Mouse (Mus musculus): Measurements from ENCODE around the gene Tstd1.
A peak's percentile ranks its signal among the peaks of the same experiment; 100 is the strongest.

Gene Tstd1

GRCm38 (mm10) chr1:171418660-171419059 lies at the start of gene Tstd1:
Tstd1 (plus strand) TSS chr1:171418872.
- DNase-seq (ENCODE audit: low read depth, low spot score), result no peak

GRCm38 (mm10) chr1:171369845-171370556 lies 48.7 kb upstream of the Tstd1 start, which contains the start of gene Nectin4:
Nectin4 (plus strand) TSS chr1:171370099.
- no peak for DNase-seq (ENCODE audit: low read depth, low spot score)

GRCm38 (mm10) chr1:171372880-171373279 lies 45.8 kb upstream of the Tstd1 start:
- peak; percentile 34 for DNase-seq (ENCODE audit: low read depth, low spot score)

- DNase-seq (ENCODE audit: low read depth, low spot score), result peak; percentile 48
Measured at GRCm38 (mm10) chr1:171373946-171374345, 44.7 kb upstream of the Tstd1 start.

- DNase-seq (ENCODE audit: low read depth, low spot score), result no peak
Measured at GRCm38 (mm10) chr1:171375646-171376097, 43.0 kb upstream of the Tstd1 start.

GRCm38 (mm10) chr1:171378298-171378697 lies 40.4 kb upstream of the Tstd1 start:
- no peak for DNase-seq (ENCODE audit: low read depth, low spot score)

GRCm38 (mm10) chr1:171379935-171380599 lies 38.6 kb upstream of the Tstd1 start:
- DNase-seq (ENCODE audit: low read depth, low spot score), result peak; percentile 92

GRCm38 (mm10) chr1:171382096-171382620 lies 36.5 kb upstream of the Tstd1 start:
- DNase-seq (ENCODE audit: low read depth, low spot score), result no peak

- no peak for DNase-seq (ENCODE audit: low read depth, low spot score)
Measured at GRCm38 (mm10) chr1:171384361-171384760, 34.3 kb upstream of the Tstd1 start.

GRCm38 (mm10) chr1:171385171-171385570 lies 33.5 kb upstream of the Tstd1 start:
- DNase-seq (ENCODE audit: low read depth, low spot score), result no peak

- DNase-seq (ENCODE audit: low read depth, low spot score), result peak; percentile 83
Measured at GRCm38 (mm10) chr1:171387099-171387498, 31.6 kb upstream of the Tstd1 start.

- DNase-seq (ENCODE audit: low read depth, low spot score), result no peak
Measured at GRCm38 (mm10) chr1:171388376-171389102, 30.1 kb upstream of the Tstd1 start, which contains the start of gene Arhgap30. Arhgap30 (plus strand) TSS chr1:171388954.

GRCm38 (mm10) chr1:171390101-171390500 lies 28.6 kb upstream of the Tstd1 start:
- DNase-seq (ENCODE audit: low read depth, low spot score), result peak; percentile 57

- peak; percentile 89 for DNase-seq (ENCODE audit: low read depth, low spot score)
Measured at GRCm38 (mm10) chr1:171401821-171402220, 16.9 kb upstream of the Tstd1 start.

GRCm38 (mm10) chr1:171402991-171403390 lies 15.7 kb upstream of the Tstd1 start:
- no peak for DNase-seq (ENCODE audit: low read depth, low spot score)

GRCm38 (mm10) chr1:171407263-171407662 lies 11.4 kb upstream of the Tstd1 start:
- DNase-seq (ENCODE audit: low read depth, low spot score), result no peak

GRCm38 (mm10) chr1:171410231-171410630 lies 8.4 kb upstream of the Tstd1 start:
- DNase-seq (ENCODE audit: low read depth, low spot score), result no peak

GRCm38 (mm10) chr1:171410947-171411484 lies 7.7 kb upstream of the Tstd1 start, which contains the start of gene Usf1:
Usf1 (plus strand) TSS chr1:171411313.
- DNase-seq (ENCODE audit: low read depth, low spot score), result peak; percentile 98

- no peak for DNase-seq (ENCODE audit: low read depth, low spot score)
Measured at GRCm38 (mm10) chr1:171411492-171411941, 7.2 kb upstream of the Tstd1 start.

- DNase-seq (ENCODE audit: low read depth, low spot score), result peak; percentile 68
Measured at GRCm38 (mm10) chr1:171412001-171412441, 6.7 kb upstream of the Tstd1 start.

GRCm38 (mm10) chr1:171412446-171412845 lies 6.2 kb upstream of the Tstd1 start:
- DNase-seq (ENCODE audit: low read depth, low spot score), result peak; percentile 37
